Mouse (Mus musculus): Measurements from ENCODE around the gene Lhx9.

Gene Lhx9

DNA sequence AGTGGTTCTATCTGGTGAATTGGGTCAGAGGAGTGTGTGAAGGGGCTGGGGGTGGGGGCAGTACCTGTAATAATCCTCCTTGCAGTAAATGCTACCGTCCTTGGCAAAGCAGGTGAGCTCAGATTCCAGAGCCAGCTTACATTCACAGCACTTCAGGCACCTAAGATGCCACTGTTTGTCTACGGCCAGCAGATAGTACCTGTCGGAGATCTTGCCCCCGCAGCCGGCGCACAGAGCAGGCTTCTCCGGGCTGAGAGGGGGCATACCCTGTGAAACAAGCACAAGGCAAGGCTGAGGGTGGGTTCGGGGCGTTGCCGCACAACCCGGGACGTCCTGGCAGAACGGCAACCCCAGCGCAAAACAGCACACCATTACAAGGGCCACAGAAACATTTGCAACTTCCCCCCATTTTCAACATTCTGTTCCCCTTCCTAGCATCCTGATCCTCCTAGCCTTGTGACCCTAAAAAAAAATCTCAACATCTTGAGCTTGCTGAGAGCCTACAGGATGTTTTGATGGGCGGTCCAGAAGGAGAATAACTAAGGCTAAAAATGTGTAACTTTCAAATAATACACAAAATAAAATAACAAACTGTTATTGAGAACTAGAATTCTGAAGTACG lies 8.5 kb downstream of the Lhx9 start:
- DNase-seq (ENCODE audit: low spot score): no peak

DNA sequence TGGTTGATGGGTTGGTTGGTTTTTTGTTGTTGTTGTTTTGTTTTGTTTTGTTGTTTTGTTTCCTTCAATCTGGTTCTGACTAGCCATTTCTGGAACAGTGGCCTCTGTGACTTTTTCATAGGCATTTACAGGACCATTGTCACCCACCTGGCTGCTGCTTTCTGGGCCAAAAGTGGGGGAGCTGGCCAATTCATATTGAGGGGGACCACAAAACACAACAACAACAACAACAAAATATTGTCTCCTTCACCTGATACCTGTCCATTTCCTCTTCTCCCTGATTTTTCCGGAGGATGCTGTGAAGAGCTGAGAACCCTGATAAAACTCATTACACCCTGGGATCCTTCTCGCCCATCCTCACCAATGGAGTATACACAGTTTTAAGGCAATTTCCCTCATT lies 9.1 kb downstream of the Lhx9 start:
- no peak for DNase-seq (ENCODE audit: low spot score)

DNA sequence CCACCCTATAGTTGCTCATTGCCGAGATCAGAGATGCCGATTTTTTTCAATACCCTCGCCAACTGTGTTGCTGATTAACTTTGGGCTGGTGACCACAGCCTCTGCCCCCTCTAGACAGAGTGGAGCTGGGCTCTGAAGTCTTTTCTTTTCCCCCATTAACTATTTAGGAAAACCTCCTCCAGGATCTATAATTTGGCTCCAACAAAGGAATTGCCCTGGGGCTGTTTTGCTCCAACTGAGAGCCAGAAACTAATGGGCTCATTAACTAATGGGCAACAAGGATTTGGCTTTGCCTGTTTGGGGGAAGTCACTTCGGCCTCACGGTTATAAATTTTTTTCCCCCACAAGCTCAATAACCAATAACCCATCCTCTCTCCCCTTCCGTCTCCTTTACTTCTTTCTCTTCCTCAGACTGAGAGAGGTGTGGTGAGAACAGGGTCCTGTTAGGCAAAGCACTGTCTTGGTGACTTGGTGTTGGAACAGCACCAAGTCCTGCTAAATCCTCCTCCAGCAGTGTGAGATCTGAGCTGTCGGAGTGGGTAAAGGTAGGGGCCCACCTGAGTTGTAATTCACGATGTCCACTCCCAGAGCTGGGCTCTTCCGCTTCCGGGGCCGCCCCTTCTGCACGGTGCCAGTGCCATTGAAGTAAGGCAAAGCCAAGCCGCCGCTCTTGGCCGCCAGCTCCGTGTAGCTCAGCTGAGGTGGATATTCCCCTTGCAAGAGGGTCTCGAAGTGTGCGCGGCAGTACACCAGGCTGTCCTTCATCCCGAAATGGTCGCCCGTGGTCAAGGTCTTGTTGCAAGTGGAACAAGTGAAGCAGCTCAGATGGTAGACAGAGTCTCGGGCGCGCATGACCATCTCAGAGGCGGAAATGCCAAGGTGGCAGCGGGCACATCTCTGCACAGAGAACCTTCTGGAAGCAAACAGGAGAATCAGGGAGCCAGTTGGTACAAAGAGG lies 10.3 kb downstream of the Lhx9 start:
- no peak for DNase-seq (ENCODE audit: low spot score)

DNA sequence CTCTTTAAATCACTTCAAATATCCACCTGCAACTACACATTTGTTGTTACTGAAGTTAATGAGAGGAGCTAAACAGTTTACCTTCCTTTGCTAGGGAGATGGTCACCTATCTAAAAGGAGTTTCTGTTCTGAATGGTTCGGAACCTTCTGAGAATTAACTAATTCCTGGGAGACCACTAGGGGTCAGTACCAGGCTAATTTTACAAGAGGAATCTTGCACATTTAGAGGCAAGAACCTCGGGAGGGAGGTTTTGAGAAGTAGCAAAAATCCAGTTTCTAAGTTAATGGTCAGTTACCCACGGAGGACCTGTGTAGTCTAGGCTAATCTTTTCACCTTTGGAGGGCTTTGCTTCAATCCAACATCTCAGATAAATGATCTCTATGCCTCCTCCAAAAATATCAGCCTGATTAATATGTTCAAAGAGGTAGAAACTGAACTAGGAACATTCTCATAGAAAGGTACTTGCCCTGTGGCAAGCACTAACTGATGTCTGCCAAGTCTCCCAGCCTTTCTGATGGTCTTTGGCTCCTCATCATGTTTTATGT lies 12.9 kb downstream of the Lhx9 start:
- no peak for DNase-seq (ENCODE audit: low spot score)

DNA sequence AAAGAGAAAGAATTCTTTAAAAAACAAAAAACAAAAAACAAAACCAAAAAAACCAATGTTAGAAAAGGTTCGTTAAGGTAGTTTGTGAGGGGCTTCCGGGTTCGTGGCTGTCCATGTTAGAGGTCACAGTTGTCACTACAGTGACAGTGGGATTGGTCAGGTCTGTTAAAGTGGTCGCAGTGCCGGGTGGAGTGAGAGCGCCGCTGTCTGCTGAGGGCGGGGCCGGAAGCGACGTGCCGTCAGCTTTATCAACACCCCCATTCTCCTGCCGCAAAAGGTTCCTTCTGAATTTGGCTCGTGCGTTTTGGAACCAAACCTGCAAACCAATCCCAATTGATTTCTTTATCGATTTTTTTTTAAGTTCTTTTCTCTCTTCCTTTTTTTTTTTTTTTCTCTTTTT lies 17.1 kb downstream of the Lhx9 start:
- DNase-seq (ENCODE audit: low spot score): no peak

DNA sequence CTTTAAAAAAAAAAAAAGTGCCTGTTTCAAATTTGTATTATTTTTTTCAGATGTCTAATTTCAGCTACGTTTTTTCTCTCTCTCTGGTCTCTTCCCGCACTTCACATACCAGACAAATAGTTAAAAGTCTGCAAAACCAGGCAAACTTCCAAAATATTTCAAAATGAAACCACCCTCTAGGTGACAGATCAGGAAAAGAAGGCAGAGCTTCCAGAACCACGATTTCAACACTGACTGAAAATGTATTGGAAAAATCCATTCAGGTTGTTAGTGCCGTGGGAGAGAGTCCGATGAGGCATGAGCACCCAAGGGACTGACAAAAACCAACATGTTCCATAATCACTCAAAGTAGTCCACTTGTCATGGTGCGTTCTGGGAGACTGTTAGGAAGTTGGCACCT lies 21.5 kb downstream of the Lhx9 start:
- DNase-seq (ENCODE audit: low spot score): no peak

DNA sequence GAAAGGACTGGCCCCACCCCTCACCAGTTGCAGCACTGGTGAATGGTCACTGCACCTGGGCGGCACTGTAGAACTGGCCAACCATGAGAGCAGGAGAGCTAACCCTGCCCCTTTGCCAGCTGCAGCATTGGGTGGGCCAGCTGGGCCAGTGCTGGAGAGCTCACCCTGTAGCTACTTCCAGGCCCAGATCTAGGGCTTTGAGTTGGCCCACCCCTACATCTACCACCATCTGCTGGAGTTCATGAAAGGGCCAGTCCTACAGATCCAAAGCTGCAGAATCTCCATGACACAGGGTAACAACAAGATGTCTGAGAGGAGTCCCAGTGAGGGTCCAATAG lies 25.4 kb downstream of the Lhx9 start:
- DNase-seq (ENCODE audit: low spot score): no peak

DNA sequence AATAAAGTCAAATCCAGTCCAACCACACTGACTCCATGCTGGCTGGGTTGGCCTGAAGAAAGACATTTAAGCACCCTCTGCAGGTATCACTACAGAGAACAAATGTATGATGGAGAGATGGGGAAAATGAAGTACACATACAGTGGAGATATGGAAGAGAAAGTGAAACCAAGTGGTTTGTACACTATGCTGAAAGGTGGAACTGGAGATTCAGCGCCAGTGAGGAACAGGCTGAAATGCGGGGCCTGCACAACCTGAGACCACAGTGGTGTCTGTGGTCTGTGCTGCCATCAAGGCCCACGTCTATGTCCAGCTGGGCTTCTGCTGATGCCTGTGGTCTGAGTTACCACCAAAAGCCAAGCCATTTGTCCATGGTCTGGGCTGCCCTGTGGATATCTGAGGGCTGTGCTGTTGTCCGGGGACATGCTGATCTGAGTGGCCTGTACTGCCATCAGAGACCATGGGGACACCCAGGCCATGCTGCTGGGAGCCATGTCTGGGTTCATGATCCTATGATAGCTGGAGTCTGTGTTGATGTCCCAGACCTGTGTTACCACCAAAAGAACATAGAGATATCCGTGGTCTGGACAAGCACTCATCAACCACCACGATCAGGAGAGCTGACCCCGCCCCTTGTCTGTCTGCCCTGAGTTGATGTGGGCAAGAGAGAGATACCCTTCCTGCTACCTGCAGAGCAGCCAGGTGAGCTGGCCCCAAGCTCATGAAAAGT lies 26.0 kb downstream of the Lhx9 start:
- no peak for DNase-seq (ENCODE audit: low spot score)

DNA sequence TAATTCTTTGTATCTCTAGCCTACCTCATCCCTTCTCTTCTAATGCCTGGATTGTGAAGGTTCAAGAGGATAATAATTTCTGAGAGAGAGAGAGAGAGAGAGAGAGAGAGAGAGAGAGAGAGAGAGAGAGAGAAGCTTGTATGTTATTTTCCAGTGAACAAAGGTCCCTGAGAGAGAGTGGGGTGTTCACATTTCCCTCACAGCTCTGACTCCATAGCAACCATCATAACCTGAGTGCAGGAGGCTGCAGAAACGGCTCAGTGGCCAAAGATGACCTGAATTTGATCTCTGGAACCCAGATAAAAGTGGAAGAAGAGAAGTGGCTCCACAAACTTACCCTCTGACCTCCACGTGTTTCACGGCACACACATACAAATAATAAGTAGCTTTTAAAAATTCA lies 46.6 kb downstream of the Lhx9 start:
- DNase-seq (ENCODE audit: low spot score): no peak

DNA sequence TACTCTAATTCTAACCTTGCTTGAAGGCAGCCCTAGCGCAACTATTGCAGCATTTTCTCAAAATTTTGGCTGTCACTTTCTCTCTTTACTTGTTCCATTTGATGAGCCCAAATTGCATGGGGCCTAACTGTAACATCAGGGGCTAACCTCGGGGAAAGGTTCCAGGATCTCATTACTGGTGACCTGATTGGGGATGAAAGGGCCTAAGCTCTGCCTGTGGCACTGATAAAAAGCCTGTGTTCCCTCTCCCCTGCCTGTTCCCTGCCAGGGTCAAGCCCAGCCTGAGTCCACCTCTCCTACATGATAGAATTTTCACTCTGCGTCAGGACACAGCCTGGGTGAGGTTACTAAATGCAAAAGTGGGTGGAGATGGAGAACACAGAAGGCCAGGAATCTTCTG lies 47.1 kb downstream of the Lhx9 start:
- DNase-seq (ENCODE audit: low spot score): no peak

DNA sequence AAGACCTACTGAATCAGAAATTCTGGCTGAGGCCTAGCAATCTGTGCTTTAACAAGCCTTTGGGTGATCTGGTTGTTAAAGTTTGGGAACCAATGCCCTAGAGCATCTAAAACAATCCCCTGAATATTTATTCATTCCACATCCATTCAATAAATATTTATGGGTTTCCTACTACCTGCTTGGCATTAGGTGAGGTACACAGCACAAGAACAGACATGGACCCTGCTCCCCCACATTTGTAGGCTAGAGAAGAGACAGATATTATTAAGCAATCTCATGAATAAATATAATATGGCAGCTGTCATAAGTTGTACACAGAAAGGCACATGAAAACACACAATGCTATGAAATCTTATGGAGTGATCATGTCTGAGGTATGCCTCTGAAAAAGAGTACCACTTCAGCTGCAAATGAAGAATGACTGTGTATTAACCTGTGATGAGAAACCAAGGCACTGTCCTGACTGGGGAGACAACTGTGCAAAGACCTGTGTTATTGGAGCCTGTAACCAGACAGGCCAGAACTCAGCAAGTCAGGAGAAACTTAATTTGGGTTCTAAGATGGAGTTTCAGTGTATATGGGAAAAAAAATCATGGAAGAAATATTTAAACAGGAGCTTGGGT lies 48.6 kb downstream of the Lhx9 start:
- no peak for DNase-seq (ENCODE audit: low spot score)

DNA sequence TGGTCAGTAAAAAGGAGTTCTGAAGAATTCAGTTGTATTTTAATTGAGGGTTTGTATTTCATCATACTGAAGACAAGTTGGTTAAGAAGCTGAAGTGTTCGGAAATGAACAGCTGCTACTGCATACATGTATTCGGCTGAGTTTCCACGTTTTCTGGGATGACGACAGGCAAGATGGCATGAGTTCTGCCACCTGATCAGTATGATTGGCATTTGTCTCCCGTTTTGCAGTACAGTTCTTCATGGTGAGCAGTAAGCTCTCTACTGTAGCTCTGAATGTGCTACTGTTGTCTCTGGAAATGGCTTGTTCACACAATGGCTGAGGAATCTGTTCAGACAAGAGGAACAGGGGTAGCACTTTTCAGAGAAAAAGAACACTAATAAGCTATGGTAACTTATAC lies 50.3 kb downstream of the Lhx9 start:
- DNase-seq (ENCODE audit: low spot score): no peak

DNA sequence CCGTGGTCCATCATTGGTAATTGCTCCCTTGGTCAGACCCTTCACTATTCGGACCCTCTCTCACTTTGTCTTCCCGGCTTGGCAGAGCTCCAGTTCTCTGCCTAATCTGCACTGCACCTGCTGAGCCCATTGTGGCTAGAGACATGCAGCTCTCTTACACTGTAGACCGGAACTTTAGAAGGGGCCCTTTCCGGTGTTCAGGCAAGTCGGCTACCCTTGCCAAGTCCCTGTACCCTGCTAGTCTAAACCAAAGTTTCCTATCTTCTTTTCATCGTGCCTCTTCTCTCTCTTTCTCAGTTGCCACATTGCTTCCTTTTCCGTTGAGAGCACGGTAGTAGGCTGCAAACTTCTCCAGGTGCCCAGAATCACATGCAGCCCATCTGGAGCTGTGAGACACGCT lies 62.5 kb downstream of the Lhx9 start:
- DNase-seq (ENCODE audit: low spot score): no peak

DNA sequence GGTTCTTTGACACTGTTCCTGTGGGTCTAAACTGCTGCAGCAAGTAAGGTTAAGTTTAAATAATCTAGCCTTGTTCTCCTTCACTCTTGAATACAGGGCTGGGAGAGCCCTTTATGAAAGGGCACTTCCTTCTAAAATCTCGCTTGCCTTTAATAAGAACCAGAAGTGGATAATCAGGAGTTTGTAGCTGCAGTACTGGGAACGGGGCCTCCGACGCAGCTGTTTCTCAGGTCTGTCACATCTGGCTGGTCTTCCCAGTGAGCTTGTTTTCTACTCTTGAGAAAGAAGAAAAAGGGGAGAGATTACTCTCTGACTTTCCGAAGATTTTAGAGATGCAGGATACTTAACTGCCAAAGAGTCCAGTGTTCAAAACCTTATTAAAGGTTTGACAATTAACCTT lies 64.4 kb downstream of the Lhx9 start:
- DNase-seq (ENCODE audit: low spot score): no peak
